Mouse (Mus musculus) CD4-positive, CD25-positive, alpha-beta regulatory T cell (primary cell): Measurements from ENCODE around the gene Zfp764. TPM values are rescaled to one million over a fixed set of nuclear protein-coding genes. Genes with fewer than 3 reads are reported as not detected.

Experiments
- polyA plus RNA-seq: library from polyadenylated mRNA; unstranded; fragments of 100-300 nt; shearing (Covaris generic); gene quantifications from one replicate; pipeline ENCODE4 v1.2.1, GENCODE M21; 2017

Zfp764 gene
- 13.6 TPM for polyA plus RNA-seq

GRCm38 (mm10) chr7:127406002-127406987, at the start of gene Zfp764:
Zfp764 (minus strand) TSS chr7:127406822.

DNA sequence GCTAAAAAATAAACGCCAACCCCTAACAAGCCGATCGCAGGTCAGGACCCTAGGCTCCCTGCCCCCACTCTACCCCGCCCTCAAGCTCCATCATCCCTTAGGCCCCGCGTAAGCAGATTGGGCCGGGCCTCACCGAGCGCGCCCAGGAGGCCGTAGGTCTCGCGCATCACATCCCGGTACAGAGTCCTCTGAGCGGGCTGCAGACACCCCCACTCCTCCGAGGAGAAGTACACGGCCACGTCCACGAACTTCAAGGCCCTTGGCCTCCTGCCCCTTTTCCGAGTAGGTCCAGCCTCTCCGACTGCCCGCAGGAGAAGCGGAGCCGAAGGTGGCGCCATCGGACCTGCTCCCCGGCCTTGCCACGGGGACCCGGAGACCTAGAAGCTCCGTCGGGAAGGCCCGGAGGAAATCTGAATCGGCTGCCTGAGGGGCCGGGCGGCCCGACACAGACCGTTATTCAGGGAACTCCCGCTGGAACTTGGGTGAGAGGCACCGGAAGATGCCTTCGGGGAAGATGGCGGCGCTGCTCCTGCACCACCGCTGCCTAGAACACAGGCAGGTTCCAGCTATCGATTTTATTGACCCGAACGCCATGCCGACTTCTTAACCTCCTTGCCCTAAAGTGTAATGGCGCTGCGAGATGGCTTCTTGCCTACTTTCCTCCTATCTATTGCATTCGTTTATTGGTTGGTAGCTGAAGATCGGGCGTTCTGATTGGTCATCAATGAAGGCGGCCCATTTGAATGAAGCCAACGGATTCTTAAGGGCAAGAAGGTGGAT, 42.1 kb upstream of the Zfp764 start, which contains the start of gene Zfp689:
TSS of gene Zfp689 (minus strand) at position 638 of the 780 bp plus-strand sequence.

DNA sequence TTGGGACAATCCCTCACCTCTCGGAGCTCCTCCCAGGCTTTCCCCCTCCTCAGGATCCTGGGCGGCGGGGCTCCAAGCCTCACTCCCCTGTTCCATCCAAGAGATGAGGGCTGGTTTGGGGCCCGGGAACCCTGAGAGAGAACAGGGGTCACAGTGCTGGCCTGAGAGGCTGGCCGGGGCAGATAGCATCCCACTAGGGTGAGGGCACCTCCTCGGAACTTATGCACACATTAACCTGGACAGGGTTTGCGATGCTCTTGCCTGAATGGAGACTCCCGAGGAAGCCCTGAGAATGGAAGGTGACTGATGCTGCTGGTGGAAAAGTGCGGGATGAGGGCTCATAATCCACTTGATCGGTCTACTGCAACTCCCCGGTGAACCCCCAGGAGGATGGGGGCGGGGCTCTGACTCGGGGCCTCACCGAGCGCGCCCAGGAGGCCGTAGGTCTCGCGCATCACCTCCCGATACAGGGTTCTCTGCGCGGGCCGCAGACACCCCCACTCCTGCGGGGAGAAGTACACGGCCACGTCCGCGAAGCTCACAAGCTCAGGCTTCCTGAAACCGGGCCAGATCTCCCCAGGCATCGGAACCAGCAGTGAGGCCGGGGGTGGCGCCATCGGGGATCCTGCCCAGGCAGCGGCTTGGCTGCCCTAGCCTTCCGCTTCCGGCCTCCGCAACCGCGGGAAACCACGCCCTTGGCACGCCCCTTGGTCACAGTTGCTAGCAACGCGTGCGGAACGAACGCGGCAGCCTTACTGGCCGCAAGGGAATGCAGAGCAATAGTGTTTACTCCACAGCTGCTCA, 15.0 kb upstream of the Zfp764 start, which contains the start of gene Zfp688:
TSS of gene Zfp688 (minus strand) at position 681 of the 804 bp plus-strand sequence.

DNA sequence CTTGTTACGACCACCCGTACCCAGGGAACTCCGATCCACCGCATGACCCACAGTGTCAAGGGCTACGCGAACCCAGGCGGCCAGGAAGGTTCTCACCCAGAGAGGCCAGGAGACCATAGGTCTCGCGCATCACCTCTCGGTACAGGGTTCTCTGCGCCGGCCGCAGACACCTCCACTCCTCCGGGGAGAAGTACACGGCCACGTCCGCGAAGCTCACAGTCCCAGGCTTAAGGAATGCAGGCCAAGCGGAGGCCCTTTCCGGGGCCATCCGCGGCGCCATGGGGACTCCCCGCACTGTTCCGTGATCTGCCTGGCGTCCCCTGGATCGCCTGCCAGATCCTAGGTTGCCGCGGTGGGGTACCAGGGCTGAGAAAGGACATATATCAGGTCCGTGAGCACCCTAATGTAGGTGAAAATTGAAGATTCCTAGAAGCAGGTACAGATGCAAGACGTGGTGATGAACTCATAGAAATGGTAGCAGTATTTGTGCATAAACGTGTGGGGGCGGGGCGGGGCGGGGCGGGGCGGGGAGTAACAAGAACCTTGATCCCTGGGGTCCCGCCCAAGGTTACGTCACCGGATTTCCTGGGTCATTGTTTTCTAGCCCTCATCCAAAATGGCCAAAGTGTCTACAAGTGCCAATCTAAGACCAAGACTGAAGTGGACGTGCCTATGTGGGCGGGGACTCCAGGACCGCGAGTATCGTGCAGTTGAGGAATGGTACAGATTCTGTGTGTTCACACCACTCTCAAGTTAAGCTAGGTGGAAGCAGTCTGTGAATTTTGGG, 13.3 kb downstream of the Zfp764 start, which contains the start of gene E430018J23Rik:
TSS of gene E430018J23Rik (minus strand) at position 473 of the 787 bp plus-strand sequence.

GRCm38 (mm10) chr7:127386641-127387392, 19.8 kb downstream of the Zfp764 start, which contains the start of gene 9130019O22Rik:
9130019O22Rik (minus strand) TSS chr7:127387166.

GRCm38 (mm10) chr7:127375271-127376245, 31.1 kb downstream of the Zfp764 start, which contains the start of gene Zfp747:
Zfp747 (minus strand) TSS chr7:127376050.

Other genes starting within 250 kb of the Zfp764 start
- gene Cd2bp2, start 210.8 kb downstream of the Zfp764 start, polyA plus RNA-seq = 62.4 TPM
- 73.5 TPM for gene Tbc1d10b, start 198.4 kb downstream of the Zfp764 start, polyA plus RNA-seq
- gene Mylpf, start 197.9 kb downstream of the Zfp764 start, polyA plus RNA-seq = 19.1 TPM
- 26.6 TPM for gene Zfp553, start 173.8 kb downstream of the Zfp764 start, polyA plus RNA-seq
- 541 TPM for gene Sept1, start 173.7 kb downstream of the Zfp764 start, polyA plus RNA-seq
- gene Zfp771, start 162.5 kb downstream of the Zfp764 start, polyA plus RNA-seq = 14.6 TPM
- 38.6 TPM for gene Dctpp1, start 146.1 kb downstream of the Zfp764 start, polyA plus RNA-seq
- 43.1 TPM for gene Sephs2, start 132.8 kb downstream of the Zfp764 start, polyA plus RNA-seq
- 276 TPM for gene Itgal, start 110.6 kb downstream of the Zfp764 start, polyA plus RNA-seq
- 0.32 TPM for gene Zfp768, start 61.2 kb downstream of the Zfp764 start, polyA plus RNA-seq
- gene Zfp747, start 30.8 kb downstream of the Zfp764 start, polyA plus RNA-seq = 16.9 TPM
- 7.8 TPM for gene 9130019O22Rik, start 19.7 kb downstream of the Zfp764 start, polyA plus RNA-seq
- gene E430018J23Rik, start 13.2 kb downstream of the Zfp764 start, polyA plus RNA-seq = 7.1 TPM
- gene Zfp688, start 15.2 kb upstream of the Zfp764 start, polyA plus RNA-seq = 49.9 TPM
- 10.2 TPM for gene Zfp689, start 42.3 kb upstream of the Zfp764 start, polyA plus RNA-seq
- gene Prr14, start 52.8 kb upstream of the Zfp764 start, polyA plus RNA-seq = 135 TPM
- 17.4 TPM for gene Fbrs, start 72.4 kb upstream of the Zfp764 start, polyA plus RNA-seq
- gene Srcap, start 105.2 kb upstream of the Zfp764 start, polyA plus RNA-seq = 72.1 TPM
- gene Gm42715, start 112.8 kb upstream of the Zfp764 start, polyA plus RNA-seq = 6.4 TPM
- gene Tmem265, start 154.6 kb upstream of the Zfp764 start, polyA plus RNA-seq = 15.0 TPM
- gene Phkg2, start 166.5 kb upstream of the Zfp764 start, polyA plus RNA-seq = 114 TPM
- 0.42 TPM for gene Ccdc189, start 181.8 kb upstream of the Zfp764 start, polyA plus RNA-seq
- gene Rnf40, start 181.9 kb upstream of the Zfp764 start, polyA plus RNA-seq = 129 TPM
- gene Zfp629, start 209.0 kb upstream of the Zfp764 start, polyA plus RNA-seq = 1.0 TPM